Mouse (Mus musculus): ENCODE data around the gene Dach1. TPM values are rescaled to one million over a fixed set of nuclear protein-coding genes. Genes with fewer than 3 reads are reported as not detected.

Gene Dach1
- total RNA-seq, 2 experiments from 2014 or later = 1.7 to 3.9 TPM

- DNase-seq = no peak
- intact Hi-C loops (cut with DNase I) = no loop called here
Observed at GRCm38 (mm10) chr14:97881976-97882375, 287.6 kb downstream of the Dach1 start.

- no peak for DNase-seq
- intact Hi-C loops (cut with DNase I) = no loop called here
Observed at GRCm38 (mm10) chr14:97871001-97871400, 298.6 kb downstream of the Dach1 start.

- DNase-seq = no peak
- intact Hi-C loops (cut with DNase I) = no loop called here
Observed at GRCm38 (mm10) chr14:97858384-97858783, 311.2 kb downstream of the Dach1 start.

- no peak for DNase-seq
- intact Hi-C loops (cut with DNase I) = no loop called here
Observed at GRCm38 (mm10) chr14:97857276-97857675, 312.3 kb downstream of the Dach1 start.

GRCm38 (mm10) chr14:97855345-97855744 is 314.2 kb downstream of the Dach1 start:
- DNase-seq = no peak
- intact Hi-C loops (cut with DNase I) = no loop called here

GRCm38 (mm10) chr14:97850486-97850885 is 319.1 kb downstream of the Dach1 start:
- intact Hi-C loops (cut with DNase I) = no loop called here
- DNase-seq = no peak

- intact Hi-C loops (cut with DNase I) = no loop called here
- DNase-seq = no peak
Observed at GRCm38 (mm10) chr14:97847641-97848040, 321.9 kb downstream of the Dach1 start.

GRCm38 (mm10) chr14:97839275-97839674 is 330.3 kb downstream of the Dach1 start:
- intact Hi-C loops (cut with DNase I) = no loop called here
- no peak for DNase-seq

- intact Hi-C loops (cut with DNase I) = no loop called here
- no peak for DNase-seq
Observed at GRCm38 (mm10) chr14:97829865-97830264, 339.7 kb downstream of the Dach1 start.

- DNase-seq = no peak
- intact Hi-C loops (cut with DNase I) = no loop called here
Observed at GRCm38 (mm10) chr14:97814555-97815175, 354.9 kb downstream of the Dach1 start.

- no peak for DNase-seq
- intact Hi-C loops (cut with DNase I) = no loop called here
Observed at GRCm38 (mm10) chr14:97813557-97813956, 356.0 kb downstream of the Dach1 start.

GRCm38 (mm10) chr14:97795385-97795952 is 374.1 kb downstream of the Dach1 start:
- intact Hi-C loops (cut with DNase I) = no loop called here
- no peak for DNase-seq

- no peak for DNase-seq
- intact Hi-C loops (cut with DNase I) = no loop called here
Observed at GRCm38 (mm10) chr14:97774135-97774767, 395.3 kb downstream of the Dach1 start.

GRCm38 (mm10) chr14:97754400-97754799 is 415.2 kb downstream of the Dach1 start:
- no peak for DNase-seq
- intact Hi-C loops (cut with DNase I) = no loop called here

GRCm38 (mm10) chr14:97753973-97754372 is 415.6 kb downstream of the Dach1 start:
- intact Hi-C loops (cut with DNase I) = no loop called here
- no peak for DNase-seq

- intact Hi-C loops (cut with DNase I) = no loop called here
- DNase-seq = no peak
Observed at GRCm38 (mm10) chr14:97743252-97743651, 426.3 kb downstream of the Dach1 start.

GRCm38 (mm10) chr14:97742785-97743184 is 426.8 kb downstream of the Dach1 start:
- intact Hi-C loops (cut with DNase I) = no loop called here
- no peak for DNase-seq
